Mouse (Mus musculus): ENCODE data around the gene Smim12.
A peak's percentile ranks its signal among the peaks of the same experiment; 100 is the strongest.

DNA sequence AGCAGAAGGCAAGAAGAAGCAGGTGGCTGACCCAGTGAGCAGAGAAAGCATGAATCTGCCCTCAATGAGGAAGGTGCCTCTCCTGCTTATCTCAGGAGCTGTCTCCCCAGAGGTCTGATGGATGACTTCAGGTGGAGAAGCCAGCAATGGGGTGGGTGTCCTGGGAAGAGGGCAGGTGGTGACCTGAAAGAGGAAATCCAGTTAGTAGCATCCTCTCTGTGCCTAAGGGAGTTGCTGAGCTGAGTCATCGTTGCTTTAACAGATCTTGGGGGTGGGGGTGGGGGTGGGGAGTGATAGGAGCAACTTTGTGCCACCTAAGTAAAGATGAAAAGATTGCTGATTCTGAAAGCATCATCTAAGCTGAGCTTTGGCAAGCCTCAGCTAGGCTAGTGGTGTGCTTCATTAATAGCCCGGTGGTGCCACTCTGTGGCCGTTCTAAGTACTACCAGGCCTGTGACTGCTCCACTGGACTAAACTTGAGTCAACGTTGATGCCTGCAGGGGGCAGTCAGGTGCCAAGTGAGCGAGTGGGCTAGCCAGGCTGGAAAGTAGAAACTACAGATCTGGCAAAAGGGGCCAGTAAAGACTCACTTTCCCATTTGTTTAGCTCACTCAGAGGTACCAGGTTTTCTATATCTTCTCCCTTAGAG, 6.2 kb downstream of the Smim12 start:
- TF ChIP-seq CTCF (IDR thresholded peaks at IDR 0.05; ENCODE audit: low read depth, low read length) (peak; percentile 98), POLR2A (IDR thresholded peaks at IDR 0.05; ENCODE audit: extremely low read depth, insufficient read depth, low read length) (no peak)

Data from liver, adult 2 months (tissue).